Mouse (Mus musculus) heart, postnatal 14 days (tissue): Measurements from ENCODE around the gene Car5b. TPM values are rescaled to one million over a fixed set of nuclear protein-coding genes. Genes with fewer than 3 reads are reported as not detected.

Experiments used
- DNase-seq, 2 experiments: peaks; one replicate each; pipeline ENCODE4 v3.0.0; 2021 to 2022
- intact Hi-C: fragments of 180-260 bp; cut with DNase I; formaldehyde crosslinking; loops from one replicate; pipeline ENCODE4 v1.15.1; 2025
- long read RNA-seq, 2 experiments: library from polyadenylated mRNA; stranded (forward); transcript quantifications; one replicate each; pipeline ENCODE4 v2.0.0; 2021
- total RNA-seq, 2 experiments: library from RNA; stranded (reverse); gene quantifications; 2 replicates each; pipeline ENCODE4 v1.2.3; 2021

The Car5b gene
- total RNA-seq: 1 to 10 TPM in 1 of 2 experiments, under 1 TPM in 1; 0.93 to 1.7 TPM
- long read RNA-seq, experiment 1, partial matches to known transcripts: 0 of 2 reads
- long read RNA-seq, experiment 1, other reads (novel, unspliced or antisense): 1 of 2 reads
- long read RNA-seq, experiment 2: 0 reads

- intact Hi-C loops: no loop called here
- DNase-seq: peak; percentile 78 to 87
Observed at GRCm38 (mm10) chrX:164027607-164028289, at the start of gene Car5b. TSS of gene Car5b (minus strand) at chrX:164027997.

- intact Hi-C loops: loop anchor here (10.0 kb wide), 1 partner anchor 349 kb away; no protein-coding TSS in a partner anchor
Observed at GRCm38 (mm10) chrX:164076040-164076775, 48.4 kb upstream of the Car5b start, which contains the start of gene Siah1b. TSS of gene Siah1b (minus strand) at chrX:164076493.

GRCm38 (mm10) chrX:164068968-164069367 lies 41.2 kb upstream of the Car5b start:
- intact Hi-C loops: loop anchor here (5.0 to 10.0 kb wide), 5 partner anchors 62 to 1152 kb away; partner anchors contain the start of gene Zrsr2
- no peak for DNase-seq

More at GRCm38 (mm10) chrX:164076040-164076775, 48.4 kb upstream of the Car5b start, which contains the start of gene Siah1b:
- peak; percentile 89 for DNase-seq

GRCm38 (mm10) chrX:164066185-164066584 lies 38.4 kb upstream of the Car5b start:
- intact Hi-C loops: loop anchor here (5.0 to 10.0 kb wide), 5 partner anchors 59 to 1149 kb away; partner anchors contain the start of gene Zrsr2
- peak; percentile 64 to 81 for DNase-seq

GRCm38 (mm10) chrX:164059070-164059469 lies 31.3 kb upstream of the Car5b start:
- no peak for DNase-seq
- intact Hi-C loops: no loop called here

GRCm38 (mm10) chrX:164058523-164058922 lies 30.7 kb upstream of the Car5b start:
- no peak for DNase-seq
- intact Hi-C loops: no loop called here

- intact Hi-C loops: no loop called here
- no peak for DNase-seq
Observed at GRCm38 (mm10) chrX:164055726-164056125, 27.9 kb upstream of the Car5b start.

- DNase-seq: no peak
- intact Hi-C loops: no loop called here
Observed at GRCm38 (mm10) chrX:164046736-164047135, 18.9 kb upstream of the Car5b start.

GRCm38 (mm10) chrX:164042069-164042468 lies 14.3 kb upstream of the Car5b start:
- intact Hi-C loops: no loop called here
- DNase-seq: no peak

GRCm38 (mm10) chrX:164038882-164039281 lies 11.1 kb upstream of the Car5b start:
- intact Hi-C loops: no loop called here
- no peak for DNase-seq

- DNase-seq: no peak
- intact Hi-C loops: no loop called here
Observed at GRCm38 (mm10) chrX:164035931-164036330, 8.1 kb upstream of the Car5b start.

- DNase-seq: no peak
- intact Hi-C loops: no loop called here
Observed at GRCm38 (mm10) chrX:164035401-164035800, 7.6 kb upstream of the Car5b start.

GRCm38 (mm10) chrX:164032526-164032925 lies 4.7 kb upstream of the Car5b start:
- intact Hi-C loops: no loop called here
- no peak for DNase-seq

GRCm38 (mm10) chrX:164015636-164016035 lies 12.2 kb downstream of the Car5b start:
- intact Hi-C loops: no loop called here
- no peak for DNase-seq

GRCm38 (mm10) chrX:164014956-164015355 lies 12.8 kb downstream of the Car5b start:
- DNase-seq: no peak
- intact Hi-C loops: no loop called here

- intact Hi-C loops: no loop called here
- DNase-seq: no peak
Observed at GRCm38 (mm10) chrX:164013318-164013717, 14.5 kb downstream of the Car5b start.

- intact Hi-C loops: loop anchor here (5.0 kb wide), 1 partner anchor 62 kb away; no protein-coding TSS in a partner anchor
- peak in 1 of 2 experiments; percentile 7 for DNase-seq
Observed at GRCm38 (mm10) chrX:164004809-164005208, 23.0 kb downstream of the Car5b start.

GRCm38 (mm10) chrX:163999848-164000247 lies 27.9 kb downstream of the Car5b start:
- intact Hi-C loops: no loop called here
- no peak for DNase-seq

- DNase-seq: no peak
Observed at GRCm38 (mm10) chrX:163996754-163997153, 31.0 kb downstream of the Car5b start.

GRCm38 (mm10) chrX:163987718-163988374 lies 40.0 kb downstream of the Car5b start:
- intact Hi-C loops: no loop called here
- no peak for DNase-seq

More at GRCm38 (mm10) chrX:163996754-163997153, 31.0 kb downstream of the Car5b start:
- intact Hi-C loops: no loop called here
